Mouse (Mus musculus) CH12.LX (cell line): Measurements from ENCODE around the gene Cwf19l1. TPM values are rescaled to one million over a fixed set of nuclear protein-coding genes. Genes with fewer than 3 reads are reported as not detected.

Experiments
- DNase-seq: peaks from one replicate; pipeline ENCODE4 v3.0.0-alpha.2; 2013; ENCODE audit errors: extremely low read depth
- H3K27ac ChIP-seq: 2 replicates; pipeline ENCODE4 v1.5.1; 2012; ENCODE audit warnings: low read depth, mild to moderate bottlenecking, control low read depth, moderate library complexity; ENCODE audit not compliant: insufficient read depth
- H3K27me3 ChIP-seq: replicated peaks from 2 replicates; pipeline ENCODE3; 2012; ENCODE audit warnings: inconsistent platforms
- H3K36me3 ChIP-seq, 2 experiments: replicated peaks in 1 of 2; 2 replicates each; pipeline versions ENCODE3 to v1.6.1; 2012; ENCODE audit warnings: inconsistent platforms in 1 of 2, low read length in 1 of 2, mild to moderate bottlenecking in 1 of 2, mixed read lengths in 1 of 2, moderate library complexity in 1 of 2; ENCODE audit not compliant: control insufficient read depth in 1 of 2, insufficient read depth in 1 of 2
- H3K4me1 ChIP-seq, 2 experiments: 2 replicates each; pipeline ENCODE4 v1.6.1; 2012; ENCODE audit warnings: inconsistent platforms in 1 of 2, moderate library complexity in 1 of 2; ENCODE audit not compliant: insufficient read depth in 2 of 2, control insufficient read depth in 1 of 2
- H3K4me2 ChIP-seq: 2 replicates; pipeline ENCODE4 v1.6.1; 2012; ENCODE audit warnings: low read depth, mild to moderate bottlenecking, control low read depth; ENCODE audit not compliant: poor library complexity, insufficient read depth, severe bottlenecking
- H3K4me3 ChIP-seq, 3 experiments: fragments of 150-350 bp in 1 of 3; sonication (generic) in 1 of 3; replicated peaks in 1 of 3; 2 replicates each; pipeline versions ENCODE3 to v1.5.1; 2011 to 2012; ENCODE audit warnings: low read depth in 2 of 3, low read length in 2 of 3, mild to moderate bottlenecking in 2 of 3, moderate library complexity in 2 of 3, control low read depth in 1 of 3, improper control_type of control experiment in 1 of 3, inconsistent platforms in 1 of 3, mixed read lengths in 1 of 3; ENCODE audit not compliant: poor library complexity in 1 of 3
- H3K79me2 ChIP-seq: replicated peaks from 2 replicates; pipeline ENCODE4 v1.6.1; 2012; ENCODE audit warnings: mild to moderate bottlenecking, moderate library complexity; ENCODE audit not compliant: control insufficient read depth, poor library complexity, insufficient read depth, severe bottlenecking; ENCODE audit errors: extremely low read depth
- H3K9ac ChIP-seq: 2 replicates; pipeline ENCODE4 v1.6.1; 2012; ENCODE audit warnings: low read depth, mild to moderate bottlenecking, control low read depth, moderate library complexity; ENCODE audit not compliant: insufficient read depth
- H3K9me3 ChIP-seq: replicated peaks from 2 replicates; pipeline ENCODE3; 2012; ENCODE audit warnings: low read length, inconsistent platforms, mixed read lengths
- BHLHE40 ChIP-seq: IDR thresholded peaks from 2 replicates; pipeline ENCODE4 v1.6.1; 2011; ENCODE audit warnings: mild to moderate bottlenecking, low read depth, low read length, improper control_type of control experiment
- CHD1 ChIP-seq: IDR thresholded peaks from 2 replicates; pipeline ENCODE4 v1.6.1; 2012; ENCODE audit warnings: low read depth, low read length, improper control_type of control experiment, inconsistent platforms
- ELF1 ChIP-seq: IDR thresholded peaks from 2 replicates; pipeline ENCODE4 v1.6.1; 2014; ENCODE audit warnings: low read depth, mild to moderate bottlenecking, inconsistent platforms, low read length, improper control_type of control experiment
- EP300 ChIP-seq: IDR thresholded peaks from 2 replicates; pipeline ENCODE4 v1.6.1; 2011; ENCODE audit warnings: low read length, improper control_type of control experiment
- HCFC1 ChIP-seq: IDR thresholded peaks from 2 replicates; pipeline ENCODE4 v1.6.1; 2012; ENCODE audit warnings: low read depth, mild to moderate bottlenecking, inconsistent platforms, low read length, improper control_type of control experiment
- JUN ChIP-seq: IDR thresholded peaks from 2 replicates; pipeline ENCODE4 v1.6.1; 2011; ENCODE audit warnings: low read depth, mild to moderate bottlenecking, low read length, improper control_type of control experiment, moderate library complexity; ENCODE audit not compliant: insufficient read depth
- KAT2A ChIP-seq: IDR thresholded peaks from 2 replicates; pipeline ENCODE4 v1.6.1; 2012; ENCODE audit warnings: low read length, improper control_type of control experiment, inconsistent platforms; ENCODE audit not compliant: insufficient replicate concordance
- MAZ ChIP-seq: IDR thresholded peaks from 2 replicates; pipeline ENCODE4 v1.6.1; 2012; ENCODE audit warnings: low read depth, mild to moderate bottlenecking, inconsistent platforms, low read length, improper control_type of control experiment, moderate library complexity
- MYC ChIP-seq: IDR thresholded peaks from 2 replicates; pipeline ENCODE4 v1.6.1; 2011; ENCODE audit warnings: low read depth, mild to moderate bottlenecking, improper control_type of control experiment, low read length
- NELFE ChIP-seq: IDR thresholded peaks from 2 replicates; pipeline ENCODE4 v1.6.1; 2011; ENCODE audit warnings: low read depth, low read length, improper control_type of control experiment
- NRF1 ChIP-seq: IDR thresholded peaks from 2 replicates; pipeline ENCODE4 v1.6.1; 2014; ENCODE audit warnings: low read depth, mild to moderate bottlenecking, inconsistent platforms, low read length, improper control_type of control experiment, moderate library complexity
- POLR2A ChIP-seq: IDR thresholded peaks from 2 replicates; pipeline ENCODE4 v1.6.1; 2011; ENCODE audit warnings: low read depth, mild to moderate bottlenecking, improper control_type of control experiment, low read length
- POLR2AphosphoS2 ChIP-seq: IDR thresholded peaks from 2 replicates; pipeline ENCODE4 v1.6.1; 2011; ENCODE audit warnings: low read depth, low read length, improper control_type of control experiment
- RCOR1 ChIP-seq: conservative IDR thresholded peaks from 2 replicates; pipeline ENCODE4 v1.6.1; 2012; ENCODE audit warnings: low read depth, mild to moderate bottlenecking, inconsistent platforms, low read length, improper control_type of control experiment
- SMC3 ChIP-seq: IDR thresholded peaks from 2 replicates; pipeline ENCODE4 v1.6.1; 2011; ENCODE audit warnings: low read depth, low read length, improper control_type of control experiment
- USF2 ChIP-seq: conservative IDR thresholded peaks from 2 replicates; pipeline ENCODE4 v1.6.1; 2011; ENCODE audit warnings: low read depth, low read length, improper control_type of control experiment
- ZC3H11A ChIP-seq: IDR thresholded peaks from 2 replicates; pipeline ENCODE4 v1.6.1; 2012; ENCODE audit warnings: low read depth, mild to moderate bottlenecking, inconsistent platforms, low read length, improper control_type of control experiment
- ZKSCAN1 ChIP-seq: IDR thresholded peaks from 2 replicates; pipeline ENCODE4 v1.6.1; 2012; ENCODE audit warnings: low read depth, inconsistent platforms, low read length, improper control_type of control experiment, borderline replicate concordance
- ZNF384 ChIP-seq: IDR thresholded peaks from 2 replicates; pipeline ENCODE4 v1.6.1; 2012; ENCODE audit warnings: low read depth, low read length, improper control_type of control experiment, inconsistent platforms
- dilution Hi-C: fragments of 300-500 bp; cut with MboI; formaldehyde crosslinking; loops from 2 replicates; pipeline ENCODE4 v1.14.3; 2020; ENCODE audit warnings: low sequenced_read_pairs; ENCODE audit not compliant: extremely low pct_unique_long_range_greater_than_20kb, extremely low pct_ligation_motif_present
- in situ Hi-C: fragments of 300-500 bp; cut with MboI; formaldehyde crosslinking; loops from 3 replicates; pipeline ENCODE4 v1.14.3; 2019; ENCODE audit warnings: low sequenced_read_pairs, low pct_ligation_motif_present, low pct_unique_long_range_greater_than_20kb, mixed read lengths
- polyA plus RNA-seq: library from polyadenylated mRNA; unstranded; fragments of >175 nt; gene quantifications from 2 replicates; pipeline ENCODE4 v1.2.1, GENCODE M21; 2012; ENCODE audit warnings: low read depth; ENCODE audit not compliant: insufficient read length
- total RNA-seq, 2 experiments: library from RNA; depleted of rRNA; stranded (reverse); fragments of 300-350 nt in 1 of 2; fragments of >200 nt in 1 of 2; gene quantifications; 2 replicates each; pipeline ENCODE4 v1.2.3; 2012 to 2014

Cwf19l1 gene
- total and polyA plus RNA-seq, 3 experiments: 11.0 to 45.9 (median 30.4) TPM

GRCm38 (mm10) chr19:44157005-44157404, 21.3 kb upstream of the Cwf19l1 start (continued):
- TF ChIP-seq RCOR1: no peak

- peaks cover 14% of the 10 kb centered on the region for H3K27me3 ChIP-seq
- in situ Hi-C loops: no loop called here
- no peaks in the 10 kb centered on the region for H3K9me3 ChIP-seq
- H3K4me3 ChIP-seq: no peak overlapping the region
- dilution Hi-C loops: no loop called here
- no peak overlapping the region for H3K9ac ChIP-seq
- H3K36me3 ChIP-seq: no peaks in the 10 kb centered on the region
- H3K4me2 ChIP-seq: no peak overlapping the region
- no peak for DNase-seq
- H3K27ac ChIP-seq: no peak overlapping the region
- no peaks in the 10 kb centered on the region for H3K4me1 ChIP-seq
- TF ChIP-seq MAZ: no peak
- TF ChIP-seq POLR2A: no peak
- no peak for TF ChIP-seq ZKSCAN1
- no peak for TF ChIP-seq NRF1
- no peak for TF ChIP-seq USF2
- TF ChIP-seq ZC3H11A: no peak
- TF ChIP-seq RCOR1: no peak
- TF ChIP-seq HCFC1: no peak
- no peak for TF ChIP-seq BHLHE40
- no peaks in the 10 kb centered on the region for H3K79me2 ChIP-seq
Measured at GRCm38 (mm10) chr19:44153781-44154180, 18.1 kb upstream of the Cwf19l1 start.

GRCm38 (mm10) chr19:44148991-44149390, 13.3 kb upstream of the Cwf19l1 start:
- Histone ChIP-seq H3K27ac (no peak overlapping the region), H3K9ac (no peak overlapping the region), H3K9me3 (no peaks in the 10 kb centered on the region), H3K4me1 (peaks cover 7 to 19% of the 10 kb centered on the region in 2 experiments; a peak in 3 of 4 replicates)
- DNase-seq: no peak
- TF ChIP-seq BHLHE40: no peak
- no peak for TF ChIP-seq POLR2AphosphoS2
- no peak for TF ChIP-seq MYC
- no peak for TF ChIP-seq KAT2A
- TF ChIP-seq ZC3H11A: no peak
- no peak for TF ChIP-seq ELF1
- no peak for TF ChIP-seq NELFE
- no peak for TF ChIP-seq SMC3
- no peak for TF ChIP-seq POLR2A
- TF ChIP-seq NRF1: no peak
- no peak for TF ChIP-seq EP300
- TF ChIP-seq CHD1: no peak
- no peak for TF ChIP-seq ZNF384
- TF ChIP-seq RCOR1: no peak
- TF ChIP-seq MAZ: no peak
- TF ChIP-seq JUN: no peak
- TF ChIP-seq, all 38 proteins: peak for 0
- H3K36me3 ChIP-seq: peaks cover 7% of the 10 kb centered on the region in 2 experiments
- no peak overlapping the region for H3K4me3 ChIP-seq
- H3K79me2 ChIP-seq: peaks cover 17% of the 10 kb centered on the region
- in situ Hi-C loops (no loop called here), dilution Hi-C loops (no loop called here)
- H3K27me3 ChIP-seq: peaks cover 9% of the 10 kb centered on the region
- H3K4me2 ChIP-seq: no peak overlapping the region
